Mouse (Mus musculus): ENCODE results near the gene Sgk2. TPM values are rescaled to one million over a fixed set of nuclear protein-coding genes. Genes with fewer than 3 reads are reported as not detected.

Gene Sgk2
- total RNA-seq (2014; rRNA removed; ENCODE audit: low replicate concordance) (not detected in 2 replicates), polyA plus RNA-seq (2015; fragmentation: Nextera tagmentation; extraction: Ambion mirVana) (not detected in 2 replicates)

GRCm38 (mm10) chr2:162987218-162987617 lies at the start of gene Sgk2:
Gene Sgk2, plus strand, starts transcription at chr2:162987330.
- Histone ChIP-seq H3K4me3 (ENCODE audit: low read depth, low read length) (no peak within 1 kb of the TSS), H3K4me2 (ENCODE audit: low read depth, low read length) (no peak within 1 kb of the TSS)
- 54% methylated on average over 8 of the region's 8 CpGs for WGBS

GRCm38 (mm10) chr2:162939562-162939961 lies 47.6 kb upstream of the Sgk2 start:
- DNase-seq (ENCODE audit: low spot score): no peak
- H3K4me1 ChIP-seq (ENCODE audit: control insufficient read depth, insufficient read depth): peaks cover 5% of the 10 kb centered on the region; the same call in 1 of the 2 replicates
- ATAC-seq (ENCODE audit: insufficient read depth, low read depth): no peak
- H3K27me3 ChIP-seq (ENCODE audit: control insufficient read depth, insufficient read depth, low read length): 0 out of 2 replicates have a peak, but pooled peaks cover 4% of the 10 kb centered on the region
- H3K4me3 ChIP-seq (ENCODE audit: low read depth, low read length): no peak overlapping the region
- peaks cover 61% of the 10 kb centered on the region for H3K36me3 ChIP-seq (replicated peaks; ENCODE audit: control insufficient read depth, insufficient read depth, low read length)
- no peaks in the 10 kb centered on the region for H3K9me3 ChIP-seq (replicated peaks; ENCODE audit: control insufficient read depth, low read length)
- no peak for TF ChIP-seq EP300 (IDR thresholded peaks at IDR 0.05; ENCODE audit: low read depth)
- no peak for TF ChIP-seq CTCF (IDR thresholded peaks at IDR 0.05; ENCODE audit: low read depth)
- H3K27ac ChIP-seq (ENCODE audit: low read depth): no peak overlapping the region
- H3K9ac ChIP-seq (replicated peaks; ENCODE audit: low read depth, low read length): no peak overlapping the region
- WGBS: 67% methylated on average over 1 of the region's 1 CpGs
- no peak overlapping the region for H3K4me2 ChIP-seq (ENCODE audit: low read depth, low read length)

More at GRCm38 (mm10) chr2:162987218-162987617, at the start of gene Sgk2:
- ATAC-seq (ENCODE audit: insufficient read depth, low read depth) (no peak), DNase-seq (ENCODE audit: low spot score) (no peak)
- Histone ChIP-seq H3K4me1 (ENCODE audit: control insufficient read depth, insufficient read depth) (peaks cover 6% of the 10 kb centered on the region; the same call in 1 of the 2 replicates), H3K9me3 (replicated peaks; ENCODE audit: control insufficient read depth, low read length) (no peaks in the 10 kb centered on the region), H3K9ac (replicated peaks; ENCODE audit: low read depth, low read length) (no peak within 1 kb of the TSS), H3K36me3 (replicated peaks; ENCODE audit: control insufficient read depth, insufficient read depth, low read length) (no peaks in the 10 kb centered on the region), H3K27ac (ENCODE audit: low read depth) (no peak within 1 kb of the TSS), H3K27me3 (ENCODE audit: control insufficient read depth, insufficient read depth, low read length) (no peaks in the 10 kb centered on the region)
- TF ChIP-seq EP300 (IDR thresholded peaks at IDR 0.05; ENCODE audit: low read depth): no peak

GRCm38 (mm10) chr2:162943148-162943846 lies 43.8 kb upstream of the Sgk2 start, which contains the start of gene L3mbtl1:
Gene L3mbtl1, plus strand, starts transcription at chr2:162943472.
- H3K4me3 ChIP-seq (ENCODE audit: low read depth, low read length): peak within 1 kb of the TSS; percentile 62
- peaks cover 5% of the 10 kb centered on the region; the same call in 1 of the 2 replicates for H3K4me1 ChIP-seq (ENCODE audit: control insufficient read depth, insufficient read depth)
- H3K36me3 ChIP-seq (replicated peaks; ENCODE audit: control insufficient read depth, insufficient read depth, low read length): peaks cover 27% of the 10 kb centered on the region
- H3K9me3 ChIP-seq (replicated peaks; ENCODE audit: control insufficient read depth, low read length): no peaks in the 10 kb centered on the region
- under 1% methylated on average over 34 of the region's 40 CpGs for WGBS
- H3K4me2 ChIP-seq (ENCODE audit: low read depth, low read length): peak within 1 kb of the TSS; percentile 99
- H3K27me3 ChIP-seq (ENCODE audit: control insufficient read depth, insufficient read depth, low read length): 0 out of 2 replicates have a peak, but pooled peaks cover 7% of the 10 kb centered on the region
- DNase-seq (ENCODE audit: low spot score): no peak
- no peak within 1 kb of the TSS for H3K27ac ChIP-seq (ENCODE audit: low read depth)
- H3K9ac ChIP-seq (replicated peaks; ENCODE audit: low read depth, low read length): peak within 1 kb of the TSS; percentile 43
- peak; percentile 45; the same call in 1 of the 2 replicates for ATAC-seq (ENCODE audit: insufficient read depth, low read depth)
- TF ChIP-seq CTCF (IDR thresholded peaks at IDR 0.05; ENCODE audit: low read depth) (no peak), EP300 (IDR thresholded peaks at IDR 0.05; ENCODE audit: low read depth) (no peak)

- 0 out of 2 replicates have a peak, but pooled peaks cover 7% of the 10 kb centered on the region for H3K27me3 ChIP-seq (ENCODE audit: control insufficient read depth, insufficient read depth, low read length)
- H3K9ac ChIP-seq (replicated peaks; ENCODE audit: low read depth, low read length): no peak overlapping the region
- H3K27ac ChIP-seq (ENCODE audit: low read depth): no peak overlapping the region
- DNase-seq (ENCODE audit: low spot score) (no peak), ATAC-seq (ENCODE audit: insufficient read depth, low read depth) (no peak)
- H3K36me3 ChIP-seq (replicated peaks; ENCODE audit: control insufficient read depth, insufficient read depth, low read length): peaks cover 20% of the 10 kb centered on the region
- WGBS: 9% methylated on average over 11 of the region's 11 CpGs
- H3K4me1 ChIP-seq (ENCODE audit: control insufficient read depth, insufficient read depth): peaks cover 5% of the 10 kb centered on the region; the same call in 1 of the 2 replicates
- H3K4me3 ChIP-seq (ENCODE audit: low read depth, low read length): peak overlapping the region; percentile 62
- no peaks in the 10 kb centered on the region for H3K9me3 ChIP-seq (replicated peaks; ENCODE audit: control insufficient read depth, low read length)
- peak overlapping the region; percentile 99 for H3K4me2 ChIP-seq (ENCODE audit: low read depth, low read length)
- no peak for TF ChIP-seq EP300 (IDR thresholded peaks at IDR 0.05; ENCODE audit: low read depth)
- no peak for TF ChIP-seq CTCF (IDR thresholded peaks at IDR 0.05; ENCODE audit: low read depth)
Measured at GRCm38 (mm10) chr2:162943931-162944330, 43.2 kb upstream of the Sgk2 start.

- Histone ChIP-seq H3K9me3 (replicated peaks; ENCODE audit: control insufficient read depth, low read length) (no peaks in the 10 kb centered on the region), H3K27ac (ENCODE audit: low read depth) (no peak overlapping the region), H3K36me3 (replicated peaks; ENCODE audit: control insufficient read depth, insufficient read depth, low read length) (no peaks in the 10 kb centered on the region), H3K27me3 (ENCODE audit: control insufficient read depth, insufficient read depth, low read length) (0 out of 2 replicates have a peak, but pooled peaks cover 7% of the 10 kb centered on the region), H3K4me2 (ENCODE audit: low read depth, low read length) (no peak overlapping the region), H3K4me1 (ENCODE audit: control insufficient read depth, insufficient read depth) (peaks cover 5% of the 10 kb centered on the region; the same call in 1 of the 2 replicates), H3K9ac (replicated peaks; ENCODE audit: low read depth, low read length) (no peak overlapping the region), H3K4me3 (ENCODE audit: low read depth, low read length) (no peak overlapping the region)
- ATAC-seq (ENCODE audit: insufficient read depth, low read depth): no peak
- TF ChIP-seq CTCF (IDR thresholded peaks at IDR 0.05; ENCODE audit: low read depth) (no peak), EP300 (IDR thresholded peaks at IDR 0.05; ENCODE audit: low read depth) (no peak)
- 86% methylated on average over 5 of the region's 5 CpGs for WGBS
- DNase-seq (ENCODE audit: low spot score): no peak
Measured at GRCm38 (mm10) chr2:162946964-162947363, 40.2 kb upstream of the Sgk2 start.

Data from heart, postnatal 0 days (tissue).